Mouse (Mus musculus): ENCODE data around the gene Icam1. TPM values are rescaled to one million over a fixed set of nuclear protein-coding genes. Genes with fewer than 3 reads are reported as not detected.
"Not testable (repeated sequence)": the region's sequence is repeated elsewhere in the genome, so short reads cannot be mapped to it uniquely, and the experiment has no call there.

The Icam1 gene
- polyA plus RNA-seq, 1 experiment from 2014 or later: 1.4 TPM

GRCm38 (mm10) chr9:21043563-21043962, 27.8 kb downstream of the Icam1 start:
- H3K27me3 ChIP-seq (ENCODE audit: control insufficient read depth, insufficient read depth, low read length): peaks cover 4% of the 10 kb centered on the region
- no peak overlapping the region for H3K9ac ChIP-seq (replicated peaks; ENCODE audit: low read depth, low read length)
- no peaks in the 10 kb centered on the region for H3K4me1 ChIP-seq (ENCODE audit: control insufficient read depth, insufficient read depth, low read length)
- no peak overlapping the region for H3K27ac ChIP-seq (ENCODE audit: low read depth, low read length)
- H3K4me2 ChIP-seq (ENCODE audit: low read depth, low read length): no peak overlapping the region
- no peaks in the 10 kb centered on the region for H3K9me3 ChIP-seq (ENCODE audit: control insufficient read depth, low read length)
- H3K4me3 ChIP-seq (ENCODE audit: low read depth, low read length): no peak overlapping the region
- no peak for ATAC-seq (ENCODE audit: low read depth)
- WGBS: 87% methylated on average over 4 of the region's 4 CpGs
- H3K36me3 ChIP-seq (ENCODE audit: control insufficient read depth, insufficient read depth, low read length): no peaks in the 10 kb centered on the region

GRCm38 (mm10) chr9:21044785-21045184, 29.0 kb downstream of the Icam1 start:
- ATAC-seq (ENCODE audit: low read depth); H3K4me3 ChIP-seq (ENCODE audit: low read depth, low read length); H3K9me3 ChIP-seq (ENCODE audit: control insufficient read depth, low read length); H3K27ac ChIP-seq (ENCODE audit: low read depth, low read length); H3K9ac ChIP-seq (replicated peaks; ENCODE audit: low read depth, low read length); H3K4me1 ChIP-seq (ENCODE audit: control insufficient read depth, insufficient read depth, low read length); H3K36me3 ChIP-seq (ENCODE audit: control insufficient read depth, insufficient read depth, low read length); H3K4me2 ChIP-seq (ENCODE audit: low read depth, low read length); H3K27me3 ChIP-seq (ENCODE audit: control insufficient read depth, insufficient read depth, low read length): not testable (repeated sequence)
- 59% methylated on average over 1 of the region's 1 CpGs for WGBS

- no peak for ATAC-seq (ENCODE audit: low read depth)
- Histone ChIP-seq H3K27me3 (ENCODE audit: control insufficient read depth, insufficient read depth, low read length) (no peaks in the 10 kb centered on the region), H3K9me3 (ENCODE audit: control insufficient read depth, low read length) (no peaks in the 10 kb centered on the region; the same call in 1 of the 2 replicates), H3K27ac (ENCODE audit: low read depth, low read length) (no peak overlapping the region), H3K4me1 (ENCODE audit: control insufficient read depth, insufficient read depth, low read length) (no peaks in the 10 kb centered on the region), H3K4me2 (ENCODE audit: low read depth, low read length) (no peak overlapping the region), H3K9ac (replicated peaks; ENCODE audit: low read depth, low read length) (no peak overlapping the region), H3K36me3 (ENCODE audit: control insufficient read depth, insufficient read depth, low read length) (no peaks in the 10 kb centered on the region), H3K4me3 (ENCODE audit: low read depth, low read length) (no peak overlapping the region)
- 79% methylated on average over 3 of the region's 3 CpGs for WGBS
These were observed 29.4 kb downstream of the Icam1 start for GRCm38 (mm10) chr9:21045235-21045634.

GRCm38 (mm10) chr9:21051578-21051977, 35.8 kb downstream of the Icam1 start:
- H3K36me3 ChIP-seq (ENCODE audit: control insufficient read depth, insufficient read depth, low read length): no peaks in the 10 kb centered on the region
- H3K4me1 ChIP-seq (ENCODE audit: control insufficient read depth, insufficient read depth, low read length): no peaks in the 10 kb centered on the region
- no peak overlapping the region for H3K4me2 ChIP-seq (ENCODE audit: low read depth, low read length)
- no peak overlapping the region for H3K27ac ChIP-seq (ENCODE audit: low read depth, low read length)
- H3K27me3 ChIP-seq (ENCODE audit: control insufficient read depth, insufficient read depth, low read length): no peaks in the 10 kb centered on the region
- H3K4me3 ChIP-seq (ENCODE audit: low read depth, low read length): no peak overlapping the region
- ATAC-seq (ENCODE audit: low read depth): no peak
- H3K9ac ChIP-seq (replicated peaks; ENCODE audit: low read depth, low read length): no peak overlapping the region
- WGBS: 68% methylated on average over 10 of the region's 10 CpGs
- no peaks in the 10 kb centered on the region; the same call in 1 of the 2 replicates for H3K9me3 ChIP-seq (ENCODE audit: control insufficient read depth, low read length)

GRCm38 (mm10) chr9:21062928-21063327, 47.1 kb downstream of the Icam1 start:
- Histone ChIP-seq H3K27ac (ENCODE audit: low read depth, low read length) (no peak overlapping the region), H3K36me3 (ENCODE audit: control insufficient read depth, insufficient read depth, low read length) (peaks cover 14% of the 10 kb centered on the region; the same call in 1 of the 2 replicates), H3K27me3 (ENCODE audit: control insufficient read depth, insufficient read depth, low read length) (no peaks in the 10 kb centered on the region), H3K9ac (replicated peaks; ENCODE audit: low read depth, low read length) (no peak overlapping the region), H3K4me1 (ENCODE audit: control insufficient read depth, insufficient read depth, low read length) (no peaks in the 10 kb centered on the region), H3K4me3 (ENCODE audit: low read depth, low read length) (no peak overlapping the region), H3K9me3 (ENCODE audit: control insufficient read depth, low read length) (no peaks in the 10 kb centered on the region), H3K4me2 (ENCODE audit: low read depth, low read length) (no peak overlapping the region)
- no peak for ATAC-seq (ENCODE audit: low read depth)
- 89% methylated on average over 2 of the region's 2 CpGs for WGBS

- no peak for ATAC-seq (ENCODE audit: low read depth)
- H3K36me3 ChIP-seq (ENCODE audit: control insufficient read depth, insufficient read depth, low read length): peaks cover 14% of the 10 kb centered on the region; the same call in 1 of the 2 replicates
- no peak within 1 kb of the TSS for H3K27ac ChIP-seq (ENCODE audit: low read depth, low read length)
- H3K4me1 ChIP-seq (ENCODE audit: control insufficient read depth, insufficient read depth, low read length): peaks cover 3% of the 10 kb centered on the region
- no peak within 1 kb of the TSS for H3K4me3 ChIP-seq (ENCODE audit: low read depth, low read length)
- no peaks in the 10 kb centered on the region for H3K9me3 ChIP-seq (ENCODE audit: control insufficient read depth, low read length)
- 87% methylated on average over 27 of the region's 27 CpGs for WGBS
- H3K27me3 ChIP-seq (ENCODE audit: control insufficient read depth, insufficient read depth, low read length): no peaks in the 10 kb centered on the region
- H3K4me2 ChIP-seq (ENCODE audit: low read depth, low read length): no peak within 1 kb of the TSS
- H3K9ac ChIP-seq (replicated peaks; ENCODE audit: low read depth, low read length): no peak within 1 kb of the TSS
These were observed 51.4 kb downstream of the Icam1 start, which contains the start of gene Zglp1 for GRCm38 (mm10) chr9:21067006-21067684. TSS of gene Zglp1 (minus strand) at chr9:21067093.

- Histone ChIP-seq H3K36me3 (ENCODE audit: control insufficient read depth, insufficient read depth, low read length) (peaks cover 32% of the 10 kb centered on the region), H3K27me3 (ENCODE audit: control insufficient read depth, insufficient read depth, low read length) (no peaks in the 10 kb centered on the region), H3K4me1 (ENCODE audit: control insufficient read depth, insufficient read depth, low read length) (peaks cover 12% of the 10 kb centered on the region), H3K4me2 (ENCODE audit: low read depth, low read length) (peak overlapping the region; percentile 88), H3K9ac (replicated peaks; ENCODE audit: low read depth, low read length) (peak overlapping the region; percentile 81), H3K4me3 (ENCODE audit: low read depth, low read length) (peak overlapping the region; percentile 87), H3K9me3 (ENCODE audit: control insufficient read depth, low read length) (no peaks in the 10 kb centered on the region), H3K27ac (ENCODE audit: low read depth, low read length) (no peak overlapping the region)
- no peak for ATAC-seq (ENCODE audit: low read depth)
- WGBS: 19% methylated on average over 4 of the region's 4 CpGs
These were observed 56.9 kb downstream of the Icam1 start for GRCm38 (mm10) chr9:21072641-21073040.

GRCm38 (mm10) chr9:21073044-21073840, 57.5 kb downstream of the Icam1 start, which contains the start of the genes Gm49373 and Fdx1l:
TSS of gene Gm49373 (minus strand) at chr9:21073096.
TSS of gene Fdx1l (minus strand) at chr9:21073614.
- Histone ChIP-seq H3K4me2 (ENCODE audit: low read depth, low read length) (peak within 1 kb of the TSS; percentile 88), H3K36me3 (ENCODE audit: control insufficient read depth, insufficient read depth, low read length) (peaks cover 34% of the 10 kb centered on the region), H3K4me1 (ENCODE audit: control insufficient read depth, insufficient read depth, low read length) (peaks cover 12% of the 10 kb centered on the region), H3K4me3 (ENCODE audit: low read depth, low read length) (peak within 1 kb of the TSS; percentile 87), H3K9ac (replicated peaks; ENCODE audit: low read depth, low read length) (peak within 1 kb of the TSS; percentile 81), H3K27ac (ENCODE audit: low read depth, low read length) (peak within 1 kb of the TSS; percentile 62; the same call in 1 of the 2 replicates), H3K9me3 (ENCODE audit: control insufficient read depth, low read length) (no peaks in the 10 kb centered on the region), H3K27me3 (ENCODE audit: control insufficient read depth, insufficient read depth, low read length) (no peaks in the 10 kb centered on the region)
- WGBS: 3% methylated on average over 58 of the region's 58 CpGs
- ATAC-seq (ENCODE audit: low read depth): peak; percentile 96

GRCm38 (mm10) chr9:21074173-21074572, 58.4 kb downstream of the Icam1 start:
- 83% methylated on average over 1 of the region's 1 CpGs for WGBS
- Histone ChIP-seq H3K4me2 (ENCODE audit: low read depth, low read length) (no peak overlapping the region; the same call in 1 of the 2 replicates), H3K9me3 (ENCODE audit: control insufficient read depth, low read length) (no peaks in the 10 kb centered on the region), H3K9ac (replicated peaks; ENCODE audit: low read depth, low read length) (no peak overlapping the region), H3K4me1 (ENCODE audit: control insufficient read depth, insufficient read depth, low read length) (peaks cover 12% of the 10 kb centered on the region), H3K27ac (ENCODE audit: low read depth, low read length) (no peak overlapping the region), H3K4me3 (ENCODE audit: low read depth, low read length) (no peak overlapping the region), H3K27me3 (ENCODE audit: control insufficient read depth, insufficient read depth, low read length) (no peaks in the 10 kb centered on the region), H3K36me3 (ENCODE audit: control insufficient read depth, insufficient read depth, low read length) (peaks cover 44% of the 10 kb centered on the region)
- ATAC-seq (ENCODE audit: low read depth): no peak
